In the genomic region with DNA sequence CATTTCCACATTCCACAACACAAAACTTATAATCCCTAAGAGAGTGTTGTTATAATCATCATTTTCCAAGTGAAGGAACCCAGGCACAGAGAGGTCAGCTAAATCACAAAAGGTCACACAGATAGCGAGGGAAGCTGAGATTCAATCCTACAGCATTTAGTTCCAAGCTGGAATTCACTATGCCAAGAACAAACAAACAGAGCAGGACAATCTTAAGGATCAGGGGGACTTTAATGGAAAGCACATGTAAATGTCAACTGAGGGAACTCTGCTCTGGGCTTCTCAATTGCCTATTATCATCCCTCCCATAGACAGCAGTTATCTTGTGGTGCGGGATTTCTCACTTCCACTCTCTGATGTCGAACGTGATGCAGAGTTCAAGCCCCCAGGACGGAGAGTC, we compare ENCODE assay signal across 23 mouse cellular contexts. TPM values are rescaled to one million over a fixed set of nuclear protein-coding genes. Genes with fewer than 3 reads are reported as not detected.
A peak's percentile ranks its signal among the peaks of the same experiment; 100 is the strongest.
DNase-seq lines count a peak whose midpoint lies in the region; ATAC-seq lines count a peak whose summit lies in the region.
"Had no signal": no experiment of that assay in that cellular context is flagged by ENCODE, and none has a peak within 500 bp of the region (broad histone marks: within the 10 kb centered on the region; RNA-seq: fewer than 3 reads in every experiment).

No protein-coding gene starts in this region.

- H3K27ac ChIP-seq in embryonic facial prominence, embryonic 10.5 days (replicated peaks) = no peak overlapping the region; the same call in 1 of the 2 replicates
- no peak overlapping the region for H3K27ac ChIP-seq in embryonic facial prominence, embryonic 11.5 days (replicated peaks; ENCODE audit: low read depth, low read length)
- no peak overlapping the region for H3K27ac ChIP-seq in hindbrain, embryonic 11.5 days (ENCODE audit: low read depth, low read length)
- H3K27ac ChIP-seq: embryonic facial prominence, embryonic 12.5 days; embryonic facial prominence, embryonic 15.5 days; forebrain, embryonic 10.5 days; forebrain, embryonic 12.5 days had no signal

- no peak overlapping the region for H3K4me2 ChIP-seq in embryonic facial prominence, embryonic 11.5 days (ENCODE audit: low read depth, low read length)
- H3K4me2 ChIP-seq in hindbrain, embryonic 11.5 days (replicated peaks; ENCODE audit: low read depth, low read length) = no peak overlapping the region
- H3K4me2 ChIP-seq: embryonic facial prominence, embryonic 12.5 days; embryonic facial prominence, embryonic 15.5 days; forebrain, embryonic 12.5 days had no signal

- H3K4me3 ChIP-seq in embryonic facial prominence, embryonic 10.5 days = no peak overlapping the region
- no peak overlapping the region for H3K4me3 ChIP-seq in embryonic facial prominence, embryonic 11.5 days (ENCODE audit: low read depth, low read length)
- H3K4me3 ChIP-seq in hindbrain, embryonic 11.5 days (ENCODE audit: low read depth, low read length) = no peak overlapping the region
- H3K4me3 ChIP-seq: embryonic facial prominence, embryonic 12.5 days; embryonic facial prominence, embryonic 15.5 days; erythroblast, embryonic 14.5 days; forebrain, embryonic 10.5 days; forebrain, embryonic 12.5 days had no signal

- no peaks in the 10 kb centered on the region for H3K27me3 ChIP-seq in embryonic facial prominence, embryonic 10.5 days (replicated peaks; ENCODE audit: low read depth, poor library complexity, severe bottlenecking)
- H3K27me3 ChIP-seq in embryonic facial prominence, embryonic 11.5 days (ENCODE audit: control insufficient read depth, insufficient read depth, low read length) = no peaks in the 10 kb centered on the region
- H3K27me3 ChIP-seq in hindbrain, embryonic 11.5 days (ENCODE audit: control insufficient read depth, insufficient read depth, low read length) = no peaks in the 10 kb centered on the region
- H3K27me3 ChIP-seq: embryonic facial prominence, embryonic 12.5 days; embryonic facial prominence, embryonic 15.5 days; forebrain, embryonic 12.5 days had no signal

- H3K9ac ChIP-seq in embryonic facial prominence, embryonic 11.5 days (replicated peaks; ENCODE audit: low read length) = no peak overlapping the region
- no peak overlapping the region for H3K9ac ChIP-seq in hindbrain, embryonic 11.5 days (ENCODE audit: low read depth, low read length)
- H3K9ac ChIP-seq: embryonic facial prominence, embryonic 12.5 days; embryonic facial prominence, embryonic 15.5 days; forebrain, embryonic 12.5 days had no signal

- no peak for ATAC-seq in embryonic facial prominence, embryonic 11.5 days (replicated peaks; ENCODE audit: insufficient number of reproducible peaks, low FRiP score, low TSS enrichment, low read depth)
- no peak for ATAC-seq in hindbrain, embryonic 11.5 days (ENCODE audit: low FRiP score)
- ATAC-seq: forebrain, embryonic 14.5 days; forebrain, embryonic 16.5 days had no signal

- H3K4me1 ChIP-seq in embryonic facial prominence, embryonic 10.5 days = peaks cover 29% of the 10 kb centered on the region
- H3K4me1 ChIP-seq in embryonic facial prominence, embryonic 11.5 days (ENCODE audit: control insufficient read depth, insufficient read depth, low read length) = no peaks in the 10 kb centered on the region
- H3K4me1 ChIP-seq in hindbrain, embryonic 11.5 days (replicated peaks; ENCODE audit: control insufficient read depth, insufficient read depth, low read length) = no peaks in the 10 kb centered on the region
- H3K4me1 ChIP-seq: embryonic facial prominence, embryonic 15.5 days; forebrain, embryonic 12.5 days had no signal

- H3K9me3 ChIP-seq in embryonic facial prominence, embryonic 10.5 days = no peaks in the 10 kb centered on the region
- no peaks in the 10 kb centered on the region for H3K9me3 ChIP-seq in embryonic facial prominence, embryonic 11.5 days (replicated peaks; ENCODE audit: control insufficient read depth, low read length)
- H3K9me3 ChIP-seq in hindbrain, embryonic 11.5 days (ENCODE audit: control insufficient read depth, low read length) = no peaks in the 10 kb centered on the region
- H3K9me3 ChIP-seq: embryonic facial prominence, embryonic 12.5 days; embryonic facial prominence, embryonic 15.5 days; forebrain, embryonic 10.5 days; forebrain, embryonic 12.5 days had no signal

- H3K36me3 ChIP-seq in embryonic facial prominence, embryonic 10.5 days (replicated peaks) = no peaks in the 10 kb centered on the region
- no peaks in the 10 kb centered on the region for H3K36me3 ChIP-seq in embryonic facial prominence, embryonic 11.5 days (replicated peaks; ENCODE audit: control insufficient read depth, insufficient read depth, low read depth, low read length)
- H3K36me3 ChIP-seq in hindbrain, embryonic 11.5 days (ENCODE audit: control insufficient read depth, insufficient read depth, low read length) = no peaks in the 10 kb centered on the region
- H3K36me3 ChIP-seq: embryonic facial prominence, embryonic 12.5 days; embryonic facial prominence, embryonic 15.5 days; forebrain, embryonic 10.5 days; forebrain, embryonic 12.5 days had no signal

- intact Hi-C loops in heart, postnatal 10 days (cut with DNase I) = no loop called here

- 30% methylated on average over 5 of the region's 5 CpGs for WGBS in embryonic facial prominence, embryonic 10.5 days
- whole genome bisulfite sequencing in embryonic facial prominence, embryonic 11.5 days = 26% methylated on average over 5 of the region's 5 CpGs
- WGBS in hindbrain, embryonic 11.5 days = 66% methylated on average over 5 of the region's 5 CpGs

- peak; percentile 48 for DNase-seq in embryo, embryonic 10.5 days (ENCODE audit: low spot score)
- no peak for DNase-seq in embryo, embryonic 11 days
- DNase-seq in heart, adult 11 months = peak; percentile 51
- DNase-seq in heart, postnatal 10 days = no peak
- peak; percentile 61 for DNase-seq in embryonic facial prominence, embryonic 10.5 days (ENCODE audit: low spot score)
- DNase-seq in embryonic facial prominence, embryonic 11.5 days (ENCODE audit: low spot score) = peak; percentile 67
- no peak for DNase-seq in hindbrain, embryonic 11.5 days (ENCODE audit: low spot score)
- DNase-seq in adrenal gland, adult 8-10 months = no peak
- DNase-seq: adrenal gland, adult 2 months; adrenal gland, postnatal 14 days; adrenal gland, postnatal 36 days; cerebellum, adult 11-12 months; cerebellum, adult 2 months; cerebellum, adult 9-10 months; cerebellum, postnatal 10 days; cerebellum, postnatal 25 days had no signal

RNA-seq across cellular contexts. Expression of gene Frmd6, which starts 17.8 kb away (rescaled TPM):
- 10 to 100 TPM; 44.5 to 51.4 TPM for total RNA-seq in heart, postnatal 10 days (2021)
- polyA plus RNA-seq in embryonic facial prominence, embryonic 10.5 days (2016; fragmentation: Nextera tagmentation; extraction: Ambion mirVana) = 45.1 and 54.5 TPM in 2 replicates
- 63.5 and 68.9 TPM in 2 replicates for polyA plus RNA-seq in embryonic facial prominence, embryonic 11.5 days (2014; fragmentation: Nextera tagmentation; extraction: Ambion mirVana)
- 18.5 and 23.5 TPM in 2 replicates for polyA plus RNA-seq in hindbrain, embryonic 11.5 days (2014; fragmentation: Nextera tagmentation; extraction: Ambion mirVana)
- 100 to 1,000 TPM in 2 of 4 experiments, 10 to 100 TPM in 2; 55.0 to 240 (median 120) TPM for total RNA-seq in adrenal gland, adult 8-10 months (2022)

Comparison
In these comparisons a context has a peak if more than half of its experiments do, and no peak if none do; other contexts are left out.
1. DNase-seq: peak in embryo, embryonic 10.5 days (single experiment), heart, adult 11 months (single experiment), embryonic facial prominence, embryonic 10.5 days (single experiment) and embryonic facial prominence, embryonic 11.5 days (single experiment); none in embryo, embryonic 11 days (single experiment), heart, postnatal 10 days (0 of 2), hindbrain, embryonic 11.5 days (single experiment) and adrenal gland, adult 8-10 months (single experiment).